Mouse (Mus musculus): ENCODE data around the gene Pcgf3. TPM values are rescaled to one million over a fixed set of nuclear protein-coding genes. Genes with fewer than 3 reads are reported as not detected.
"Not testable (repeated sequence)": the region's sequence is repeated elsewhere in the genome, so short reads cannot be mapped to it uniquely, and the experiment has no call there.

The Pcgf3 gene
- total RNA-seq, 2 experiments from 2014 or later: 25.6 to 41.8 TPM

- no peak for DNase-seq (ENCODE audit: low spot score in 2 of 2)
Observed at GRCm38 (mm10) chr5:108466647-108467046, 5.6 kb downstream of the Pcgf3 start.

DNA sequence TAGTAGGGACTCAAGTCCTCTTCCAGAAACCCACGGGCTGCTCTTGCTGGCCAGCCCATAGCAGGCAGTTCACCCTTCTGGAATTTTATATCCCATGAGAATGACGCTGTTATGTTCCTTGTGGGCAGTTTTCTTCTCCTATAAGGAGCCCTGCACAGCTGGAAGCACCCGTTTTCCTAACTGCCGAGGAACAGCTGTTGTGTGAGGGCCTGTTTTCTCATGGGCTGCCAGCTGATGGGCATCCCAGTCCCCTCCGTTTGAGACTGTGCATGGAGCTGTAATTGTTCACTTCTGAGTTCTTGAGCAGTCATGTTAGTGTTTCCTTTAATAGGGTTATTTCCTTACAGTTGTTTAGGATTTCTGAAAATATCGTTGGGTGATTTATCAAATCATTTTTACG is 8.6 kb downstream of the Pcgf3 start:
- DNase-seq (ENCODE audit: low spot score in 2 of 2): no peak

GRCm38 (mm10) chr5:108473737-108474136 is 12.7 kb downstream of the Pcgf3 start:
- no peak for DNase-seq (ENCODE audit: low spot score in 2 of 2)

DNA sequence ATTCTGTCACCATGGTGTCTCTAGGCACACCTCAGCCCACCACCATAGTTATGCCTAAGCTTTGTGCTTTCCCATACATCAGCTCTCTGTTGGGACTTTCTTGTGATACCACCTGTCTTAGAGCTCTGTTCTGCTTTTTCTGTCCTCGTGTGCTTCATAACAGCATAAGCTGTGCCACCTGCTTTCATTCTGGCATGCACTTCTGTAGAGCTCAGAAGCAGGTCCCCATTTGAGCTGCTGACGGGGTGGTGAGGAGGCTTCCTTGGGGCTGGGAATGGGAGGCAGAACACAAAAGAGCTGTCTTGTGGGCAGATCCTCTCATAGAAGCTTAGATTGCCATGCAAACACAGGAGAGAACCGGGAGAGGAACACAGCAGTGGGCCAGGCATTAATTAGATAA is 14.9 kb downstream of the Pcgf3 start:
- no peak for DNase-seq (ENCODE audit: low spot score in 2 of 2)

- no peak for DNase-seq (ENCODE audit: low spot score in 2 of 2)
Observed at GRCm38 (mm10) chr5:108483006-108483405, 22.0 kb downstream of the Pcgf3 start.

DNA sequence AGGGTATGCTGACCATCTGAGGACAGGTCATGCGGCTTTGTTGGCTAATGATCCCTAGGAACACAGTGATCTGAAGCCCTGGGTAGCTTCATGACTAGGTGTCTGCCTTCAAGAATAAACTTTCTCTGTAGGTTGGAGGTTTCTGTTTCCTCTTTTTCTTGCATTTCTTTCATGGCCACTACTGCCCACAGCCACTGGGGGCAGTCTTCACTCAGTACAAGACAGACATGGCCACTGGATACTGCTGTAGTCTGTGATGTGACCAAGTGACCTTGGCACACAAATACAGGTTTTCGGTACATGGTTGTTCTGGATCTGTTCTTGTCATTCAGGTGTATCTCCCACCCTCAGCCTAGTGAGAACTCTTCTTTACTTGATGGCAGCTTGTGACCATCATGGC is 24.2 kb downstream of the Pcgf3 start:
- peak in 1 of 2 experiments; percentile 37 for DNase-seq (ENCODE audit: low spot score in 2 of 2)

DNA sequence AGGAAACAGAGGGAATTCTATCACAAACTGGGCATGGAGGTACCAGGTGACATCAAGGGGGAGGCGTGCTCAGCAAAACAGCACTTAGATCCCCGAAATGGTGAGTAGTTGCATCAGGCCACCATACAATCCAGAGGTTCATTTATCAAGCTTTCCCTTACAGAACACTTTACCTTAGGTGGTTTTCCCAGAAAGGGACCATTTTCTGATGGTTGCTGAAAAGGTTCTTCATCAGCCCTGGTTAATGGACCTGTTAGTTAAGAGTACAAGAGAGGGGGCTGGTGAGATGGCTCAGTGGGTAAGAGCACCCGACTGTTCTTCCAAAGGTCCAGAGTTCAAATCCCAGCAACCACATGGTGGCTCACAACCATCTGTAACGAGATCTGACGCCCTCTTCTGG is 25.1 kb downstream of the Pcgf3 start:
- not testable (repeated sequence) for DNase-seq (ENCODE audit: low spot score in 2 of 2)

DNA sequence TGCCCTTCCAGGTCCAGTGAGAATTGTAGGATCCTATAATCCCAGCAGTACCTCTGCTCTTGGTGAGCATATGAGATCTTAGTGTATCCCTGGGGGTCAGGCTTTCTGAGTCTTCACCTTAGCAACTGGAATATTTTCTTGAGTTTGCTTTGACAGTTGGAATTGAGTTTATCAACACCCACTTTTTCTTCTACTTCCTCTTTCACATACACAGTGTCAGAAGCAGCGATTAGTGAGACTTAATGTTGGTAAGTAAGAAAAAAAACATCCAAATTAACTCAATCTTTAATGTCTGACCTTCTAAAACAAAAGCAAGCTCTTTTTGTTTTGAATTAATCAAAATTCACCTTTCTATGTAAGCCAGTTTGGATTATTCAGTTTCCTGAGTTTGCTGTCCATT is 40.5 kb downstream of the Pcgf3 start:
- no peak for DNase-seq (ENCODE audit: low spot score in 2 of 2)

GRCm38 (mm10) chr5:108502286-108502685 is 41.3 kb downstream of the Pcgf3 start:
- no peak for DNase-seq (ENCODE audit: low spot score in 2 of 2)

- DNase-seq (ENCODE audit: low spot score in 2 of 2): no peak
Observed at GRCm38 (mm10) chr5:108515581-108516361, 54.7 kb downstream of the Pcgf3 start.

- no peak for DNase-seq (ENCODE audit: low spot score in 2 of 2)
Observed at GRCm38 (mm10) chr5:108516655-108517054, 55.6 kb downstream of the Pcgf3 start.

GRCm38 (mm10) chr5:108518106-108518885 is 57.3 kb downstream of the Pcgf3 start:
- no peak for DNase-seq (ENCODE audit: low spot score in 2 of 2)

DNA sequence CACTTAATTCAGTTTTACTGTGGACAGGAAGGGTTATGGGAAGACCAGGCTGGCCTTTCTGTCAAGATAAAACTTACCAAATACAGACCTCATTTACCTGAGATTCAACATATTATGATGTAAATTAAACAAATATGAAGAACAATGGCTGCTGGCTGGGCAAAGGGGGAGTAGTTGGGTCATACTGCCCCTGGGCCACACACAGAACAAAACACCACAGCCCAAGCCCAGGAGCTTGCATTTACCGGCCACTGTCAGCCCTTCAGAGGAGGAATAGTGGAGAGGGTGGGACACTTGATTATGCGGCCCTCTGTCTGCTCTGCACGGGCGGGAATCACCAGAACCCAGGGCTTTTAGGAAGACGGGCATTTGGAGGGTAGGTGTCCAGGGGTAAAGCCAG is 57.9 kb downstream of the Pcgf3 start:
- DNase-seq (ENCODE audit: low spot score in 2 of 2): no peak

GRCm38 (mm10) chr5:108520153-108520552 is 59.1 kb downstream of the Pcgf3 start:
- DNase-seq (ENCODE audit: low spot score in 2 of 2): no peak

DNA sequence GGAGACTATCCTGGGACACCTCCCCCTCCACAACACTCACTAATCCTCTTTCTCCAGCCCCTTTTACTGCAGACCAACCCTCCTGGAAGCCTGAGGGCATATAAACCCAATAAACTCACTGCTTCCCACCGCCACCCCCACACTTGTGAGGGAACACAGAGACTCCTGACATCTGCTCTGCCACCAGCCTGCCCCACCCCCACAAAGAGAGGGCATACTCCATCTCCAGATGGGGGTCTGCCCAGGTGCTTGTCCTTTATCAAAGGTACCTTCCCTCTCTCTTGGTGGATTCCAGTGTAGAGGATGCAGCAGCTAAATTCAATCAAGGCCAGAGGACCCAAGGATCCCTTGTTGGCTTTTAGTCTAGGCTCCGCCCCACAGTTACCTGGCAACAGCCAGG is 60.0 kb downstream of the Pcgf3 start:
- no peak for DNase-seq (ENCODE audit: low spot score in 2 of 2)

DNA sequence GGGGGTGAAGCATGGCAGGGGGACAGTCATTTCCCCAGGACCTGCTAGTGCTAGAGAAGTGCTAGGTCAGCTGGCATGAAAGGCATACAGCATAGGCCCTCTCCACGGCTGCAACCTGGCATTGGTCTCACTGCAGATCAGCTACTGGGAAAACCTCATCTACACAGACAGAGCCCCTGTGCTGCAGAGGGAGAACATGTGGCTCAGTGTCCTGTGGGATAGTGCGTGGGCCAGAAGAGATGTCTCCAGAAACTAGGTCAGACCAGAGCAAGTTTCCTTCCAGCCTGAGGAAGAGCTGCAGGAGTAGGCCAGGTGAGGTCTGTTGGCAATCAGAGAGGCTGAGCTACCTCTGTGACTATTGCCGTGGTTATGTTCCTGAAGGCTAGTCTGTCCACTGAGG is 60.9 kb downstream of the Pcgf3 start:
- no peak for DNase-seq (ENCODE audit: low spot score in 2 of 2)

DNA sequence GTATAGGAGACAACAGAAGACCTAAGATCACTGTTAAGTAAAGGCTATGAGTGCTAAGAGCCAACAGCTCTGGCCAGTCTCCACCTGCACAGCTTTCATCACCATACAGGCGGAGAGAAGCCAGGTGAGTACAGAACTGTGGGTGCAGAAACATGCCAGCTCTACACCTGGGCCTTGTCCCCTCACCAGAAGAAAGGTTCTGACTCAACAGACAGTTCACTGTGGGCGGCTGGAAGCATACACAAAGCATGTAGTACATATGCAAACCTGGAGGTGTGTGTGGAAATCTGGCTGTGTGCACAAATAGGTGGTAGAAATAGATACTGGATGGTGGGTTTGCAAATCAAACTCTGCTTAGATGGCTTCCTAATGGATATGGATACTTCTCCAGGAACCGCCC is 61.6 kb downstream of the Pcgf3 start:
- DNase-seq (ENCODE audit: low spot score in 2 of 2): no peak

- DNase-seq (ENCODE audit: low spot score in 2 of 2): no peak
Observed at GRCm38 (mm10) chr5:108534188-108534587, 73.2 kb downstream of the Pcgf3 start.

DNA sequence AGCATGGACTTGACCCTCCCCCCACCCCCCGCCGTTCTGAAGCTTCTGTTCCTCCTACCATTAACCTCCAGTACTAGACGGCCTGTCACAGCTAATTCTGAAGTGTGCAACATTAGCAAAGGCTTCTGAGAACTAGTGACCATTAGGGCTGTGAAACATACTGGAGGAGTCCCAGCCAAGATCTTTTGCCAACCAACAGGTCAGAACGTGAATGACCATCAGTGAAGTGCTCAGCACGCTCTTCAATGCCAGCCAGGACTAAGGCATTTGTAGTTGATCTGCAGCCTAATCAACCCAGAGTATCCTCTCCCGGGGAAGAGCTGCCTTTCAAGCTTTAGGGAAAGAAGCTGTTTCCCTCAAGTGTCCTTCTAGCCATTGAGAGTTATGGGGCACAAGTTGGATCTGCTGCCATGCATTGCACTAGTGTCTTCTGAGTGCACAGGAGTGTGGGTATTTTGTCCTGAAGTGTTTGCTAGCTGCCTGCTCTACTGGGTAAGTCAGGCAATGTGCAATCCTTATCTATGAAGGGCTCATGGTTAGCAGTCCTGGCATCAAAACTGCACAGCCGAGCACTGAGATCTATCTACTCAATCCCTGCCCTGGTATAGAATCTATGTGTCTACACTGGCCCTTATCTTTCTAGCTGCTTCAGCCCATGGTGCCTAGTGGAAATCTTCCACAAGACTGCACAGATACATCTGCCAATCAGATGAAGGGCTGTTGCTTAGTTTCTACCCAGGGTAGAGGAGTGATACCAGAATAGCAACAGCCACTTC is 82.7 kb downstream of the Pcgf3 start:
- DNase-seq (ENCODE audit: low spot score in 2 of 2): no peak

DNA sequence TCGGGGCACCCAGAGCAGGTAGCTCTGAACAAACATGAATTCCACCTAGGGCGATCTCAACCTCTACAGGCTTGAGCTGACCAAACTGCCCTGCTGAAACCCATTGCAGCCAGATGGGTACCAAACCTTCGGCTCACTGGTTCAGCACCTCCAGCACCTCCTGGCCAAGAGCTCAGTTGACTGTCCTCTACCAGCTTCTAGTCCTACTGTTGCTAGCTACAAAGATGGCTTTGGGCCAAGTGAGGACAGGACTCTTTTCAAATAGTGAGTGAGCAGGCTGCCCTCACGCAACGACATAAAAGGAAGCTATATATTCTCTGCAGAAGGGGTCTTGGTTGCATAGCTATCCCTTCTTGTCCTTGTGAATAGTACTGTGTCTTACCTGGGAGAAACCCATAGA is 86.6 kb downstream of the Pcgf3 start:
- no peak for DNase-seq (ENCODE audit: low spot score in 2 of 2)

DNA sequence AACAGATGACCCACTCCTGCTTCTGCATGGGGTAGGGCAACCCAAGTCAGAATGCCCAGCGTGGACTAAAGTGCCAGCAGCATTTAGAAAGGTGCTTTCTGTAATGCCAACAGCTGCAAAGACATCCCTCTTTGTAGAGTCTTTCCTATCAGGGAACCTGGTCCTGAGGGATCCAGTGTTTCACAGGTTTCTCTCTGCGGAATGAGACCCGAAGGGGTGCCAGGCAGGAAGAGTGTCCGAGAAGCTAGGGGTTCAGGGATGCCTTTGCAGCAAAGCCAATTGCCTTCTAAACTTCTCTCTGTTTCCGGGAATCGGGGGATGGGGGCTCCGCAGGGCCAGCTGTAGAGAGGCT is 88.1 kb downstream of the Pcgf3 start:
- DNase-seq (ENCODE audit: low spot score in 2 of 2): no peak
